Mouse (Mus musculus) limb, embryonic 13.5 days (tissue): ENCODE results near the gene Fam205c. TPM values are rescaled to one million over a fixed set of nuclear protein-coding genes. Genes with fewer than 3 reads are reported as not detected.

Source experiments
- ATAC-seq: fragments of 200-750 bp; cut with Nextera tagmentation; 2 replicates; pipeline ENCODE4 v1.8.0; 2017; ENCODE audit warnings: low read depth, moderate number of reproducible peaks, moderate TSS enrichment; ENCODE audit not compliant: low FRiP score
- H3K27ac ChIP-seq: fragments of 300-500 bp; sonication (generic); 2 replicates; pipeline ENCODE4 v1.5.1; 2015; ENCODE audit warnings: inconsistent platforms, mild to moderate bottlenecking, moderate library complexity
- H3K27me3 ChIP-seq: fragments of 300-500 bp; sonication (generic); 2 replicates; pipeline ENCODE4 v1.6.1; 2015; ENCODE audit warnings: mild to moderate bottlenecking, inconsistent platforms
- H3K36me3 ChIP-seq: fragments of 300-500 bp; sonication (generic); 2 replicates; pipeline ENCODE4 v1.6.1; 2015; ENCODE audit warnings: inconsistent platforms, mild to moderate bottlenecking, moderate library complexity
- H3K4me1 ChIP-seq: fragments of 300-500 bp; sonication (generic); 2 replicates; pipeline ENCODE4 v1.6.1; 2015; ENCODE audit warnings: inconsistent platforms
- H3K4me2 ChIP-seq: fragments of 300-500 bp; sonication (generic); replicated peaks from 2 replicates; pipeline ENCODE4 v1.6.1; 2015; ENCODE audit warnings: inconsistent platforms, mild to moderate bottlenecking, moderate library complexity
- H3K4me3 ChIP-seq: fragments of 300-500 bp; sonication (generic); 2 replicates; pipeline ENCODE4 v1.5.1; 2015; ENCODE audit warnings: moderate library complexity, mild to moderate bottlenecking, inconsistent platforms
- H3K9ac ChIP-seq: fragments of 300-500 bp; sonication (generic); 2 replicates; pipeline ENCODE4 v1.6.1; 2015; ENCODE audit warnings: mild to moderate bottlenecking, inconsistent platforms
- H3K9me3 ChIP-seq: fragments of 300-500 bp; sonication (generic); 2 replicates; pipeline ENCODE4 v1.6.1; 2016; ENCODE audit warnings: inconsistent platforms
- WGBS: fragments of 180-500 bp; shearing (Covaris S2); methylation state at CpG from one replicate; pipeline ENCODE4 v1.1.7; 2015; 5-methylcytosine and 5-hydroxymethylcytosine counted together
- polyA plus RNA-seq: library from polyadenylated mRNA; unstranded; fragments of >200 nt; fragmentation: Nextera tagmentation; extraction: Ambion mirVana; gene quantifications from 2 replicates; pipeline ENCODE4 v1.2.1, GENCODE M21; 2015

The Fam205c gene
- polyA plus RNA-seq, 1 experiment from 2014 or later: not detected

DNA sequence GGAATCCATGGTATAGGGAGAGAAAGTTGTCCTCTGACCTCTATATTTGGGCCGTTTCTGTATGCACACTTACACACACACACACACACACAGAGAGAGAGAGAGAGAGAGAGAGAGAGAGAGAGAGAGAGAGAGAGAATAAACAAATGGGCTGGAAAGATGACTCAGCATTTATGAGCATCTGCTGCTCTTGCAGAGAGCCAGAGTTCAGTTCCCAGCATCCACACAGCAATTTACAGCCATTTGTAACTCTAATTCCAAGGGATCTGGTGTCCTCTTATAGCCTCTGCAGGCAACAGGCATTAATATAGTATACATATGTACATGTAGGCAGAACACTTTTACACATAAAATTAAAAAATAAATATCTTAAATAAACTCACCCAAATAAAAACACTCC lies 29.9 kb upstream of the Fam205c start:
- H3K4me2 ChIP-seq: no peak overlapping the region
- H3K27ac ChIP-seq: no peak overlapping the region
- WGBS: 88% methylated on average over 1 of the region's 1 CpGs
- H3K9ac ChIP-seq: no peak overlapping the region
- no peak overlapping the region for H3K4me3 ChIP-seq
- ATAC-seq: no peak
- no peaks in the 10 kb centered on the region for H3K9me3 ChIP-seq
- H3K36me3 ChIP-seq: no peaks in the 10 kb centered on the region
- H3K4me1 ChIP-seq: no peaks in the 10 kb centered on the region
- H3K27me3 ChIP-seq: peaks cover 3% of the 10 kb centered on the region; the same call in 1 of the 2 replicates

DNA sequence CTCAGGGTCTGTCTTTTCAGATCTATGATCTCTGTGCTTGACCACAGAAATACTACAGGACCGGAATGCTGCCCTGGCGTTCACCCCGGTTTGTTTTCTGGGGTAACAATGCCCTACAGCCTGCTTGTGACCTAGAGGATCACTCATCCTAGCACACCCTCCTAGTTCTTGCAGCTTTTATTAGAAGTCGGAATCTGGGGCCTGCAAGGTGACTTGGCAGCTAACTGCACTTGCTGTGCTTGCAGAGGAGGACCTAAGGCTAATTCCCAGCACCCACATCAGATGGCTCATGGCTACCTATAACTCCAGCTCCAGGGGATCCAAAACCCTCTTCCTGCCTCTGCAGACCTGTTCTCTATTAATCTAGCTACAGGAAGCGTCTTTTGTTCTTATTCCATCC lies 28.7 kb upstream of the Fam205c start:
- Histone ChIP-seq H3K4me3 (no peak overlapping the region), H3K9ac (no peak overlapping the region), H3K27ac (no peak overlapping the region), H3K4me2 (no peak overlapping the region), H3K36me3 (no peaks in the 10 kb centered on the region), H3K9me3 (no peaks in the 10 kb centered on the region), H3K27me3 (peaks cover 3% of the 10 kb centered on the region; the same call in 1 of the 2 replicates), H3K4me1 (no peaks in the 10 kb centered on the region)
- ATAC-seq: no peak
- WGBS: 89% methylated on average over 5 of the region's 5 CpGs

DNA sequence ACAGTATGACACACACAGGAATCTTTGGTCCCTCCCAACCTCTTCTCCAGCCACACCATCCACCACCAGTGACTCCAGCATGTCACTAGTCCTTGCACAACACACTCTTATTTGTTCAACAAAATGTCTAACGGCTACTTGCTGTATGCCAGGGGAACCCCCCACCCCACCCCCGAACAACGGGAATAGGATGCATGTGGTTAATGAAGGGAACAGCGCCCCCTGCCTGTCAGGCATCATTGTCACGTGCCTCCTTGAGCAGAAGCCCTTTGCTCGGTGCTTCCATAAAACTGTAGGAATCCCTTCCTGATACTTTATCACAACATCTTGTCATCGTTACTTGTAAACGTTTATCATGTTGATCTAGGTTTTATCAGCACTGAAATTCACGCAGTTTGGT lies 28.1 kb upstream of the Fam205c start:
- Histone ChIP-seq H3K4me1 (no peaks in the 10 kb centered on the region), H3K4me2 (no peak overlapping the region)
- WGBS: 56% methylated on average over 9 of the region's 9 CpGs

DNA sequence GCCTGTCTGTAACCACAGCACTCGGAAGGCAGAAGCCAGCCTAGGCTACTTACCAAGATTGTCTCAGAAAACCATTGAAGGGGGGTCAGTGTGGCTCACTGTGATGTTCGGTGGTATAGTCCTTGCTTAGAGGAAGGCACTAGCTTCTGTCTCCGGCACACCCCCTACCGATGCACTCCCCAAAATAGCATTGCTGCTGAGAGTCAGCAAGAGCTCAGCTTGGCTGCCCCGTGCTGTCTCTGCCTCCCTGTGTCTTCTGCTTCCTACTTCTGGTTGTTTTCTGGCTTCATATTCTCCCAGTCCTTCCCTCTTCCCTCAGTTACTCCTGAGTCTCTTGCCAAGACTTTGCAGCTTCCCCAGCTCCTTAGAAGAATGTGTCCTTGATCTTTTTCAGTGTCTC lies 26.8 kb upstream of the Fam205c start:
- Histone ChIP-seq H3K9me3 (no peaks in the 10 kb centered on the region), H3K9ac (no peak overlapping the region), H3K4me1 (no peaks in the 10 kb centered on the region), H3K4me3 (no peak overlapping the region), H3K36me3 (no peaks in the 10 kb centered on the region), H3K27ac (no peak overlapping the region), H3K4me2 (no peak overlapping the region), H3K27me3 (peaks cover 3% of the 10 kb centered on the region; the same call in 1 of the 2 replicates)
- 65% methylated on average over 5 of the region's 5 CpGs for WGBS
- ATAC-seq: no peak

More for the DNA sequence above, 28.1 kb upstream of the Fam205c start:
- no peak overlapping the region for H3K27ac ChIP-seq
- no peak overlapping the region for H3K4me3 ChIP-seq
- no peaks in the 10 kb centered on the region for H3K9me3 ChIP-seq
- peaks cover 3% of the 10 kb centered on the region; the same call in 1 of the 2 replicates for H3K27me3 ChIP-seq
- no peak for ATAC-seq
- no peak overlapping the region for H3K9ac ChIP-seq
- no peaks in the 10 kb centered on the region for H3K36me3 ChIP-seq

DNA sequence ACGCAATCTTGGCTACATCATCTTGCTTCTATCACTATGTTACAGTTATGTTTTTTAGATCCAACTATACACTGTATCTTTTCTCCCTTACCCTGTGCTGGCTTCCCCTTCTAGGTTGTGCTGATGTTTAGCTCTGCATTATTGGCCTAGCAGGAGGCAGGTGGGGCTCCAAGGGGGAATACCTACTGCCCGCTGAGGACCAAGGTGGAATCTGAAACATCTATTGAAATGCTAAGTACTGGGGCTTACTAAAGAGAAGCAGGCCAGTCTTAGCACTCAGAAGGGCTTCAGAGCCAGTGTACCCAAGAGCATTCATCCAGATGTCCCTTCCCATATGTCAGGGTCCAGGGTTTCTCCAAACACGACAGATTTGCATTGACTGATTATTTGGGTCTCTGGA lies 24.9 kb upstream of the Fam205c start:
- no peaks in the 10 kb centered on the region; the same call in 1 of the 2 replicates for H3K27me3 ChIP-seq
- 37% methylated on average over 3 of the region's 3 CpGs for WGBS

DNA sequence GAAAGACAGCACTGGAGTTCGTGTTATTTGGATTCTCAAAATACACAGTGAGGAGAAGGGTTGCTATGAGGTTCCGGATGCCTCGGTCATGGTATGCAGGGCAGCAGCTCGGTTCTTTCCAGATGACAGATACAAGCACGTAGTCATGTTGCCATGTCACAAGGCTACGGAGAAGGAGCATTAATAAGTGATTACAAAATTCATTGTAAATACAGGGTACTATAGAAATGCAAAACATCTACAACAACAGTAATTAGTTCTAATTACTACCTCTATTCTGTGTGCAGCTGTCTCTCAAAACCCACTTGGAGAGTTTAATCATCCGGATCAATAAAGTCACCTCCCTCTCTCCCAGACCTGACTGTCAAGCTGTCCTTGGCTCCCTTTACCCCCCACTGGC lies 21.1 kb upstream of the Fam205c start:
- Histone ChIP-seq H3K4me1 (no peaks in the 10 kb centered on the region), H3K9me3 (no peaks in the 10 kb centered on the region), H3K4me3 (no peak overlapping the region), H3K27ac (no peak overlapping the region), H3K9ac (no peak overlapping the region), H3K4me2 (no peak overlapping the region), H3K27me3 (no peaks in the 10 kb centered on the region), H3K36me3 (no peaks in the 10 kb centered on the region)
- ATAC-seq: no peak
- 86% methylated on average over 7 of the region's 7 CpGs for WGBS

More for the DNA sequence above, 24.9 kb upstream of the Fam205c start:
- no peak overlapping the region for H3K4me3 ChIP-seq
- ATAC-seq: no peak
- H3K9me3 ChIP-seq: no peaks in the 10 kb centered on the region
- no peaks in the 10 kb centered on the region for H3K36me3 ChIP-seq
- no peak overlapping the region for H3K4me2 ChIP-seq
- H3K4me1 ChIP-seq: no peaks in the 10 kb centered on the region
- no peak overlapping the region for H3K9ac ChIP-seq
- H3K27ac ChIP-seq: no peak overlapping the region

DNA sequence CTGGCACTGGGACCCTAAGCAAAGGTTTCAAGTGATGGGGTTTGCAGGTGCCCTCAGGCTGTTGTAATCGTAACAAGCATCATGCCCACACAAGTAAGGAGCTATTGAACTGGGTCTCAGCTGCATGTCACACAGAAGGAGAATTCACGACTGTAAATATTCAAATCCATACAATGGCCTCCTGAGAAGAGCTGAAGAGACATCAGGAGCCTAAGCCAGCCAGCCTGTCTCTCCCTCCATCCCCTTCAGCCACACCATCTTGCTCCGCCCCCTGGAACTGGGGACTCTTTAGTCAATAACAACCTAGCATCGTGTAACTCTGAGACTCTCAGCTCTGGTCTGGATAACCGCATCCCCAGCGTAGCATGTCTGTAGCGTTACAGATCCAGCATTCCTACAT lies 17.1 kb upstream of the Fam205c start:
- no peak overlapping the region for H3K4me3 ChIP-seq
- no peak overlapping the region for H3K27ac ChIP-seq
- H3K4me1 ChIP-seq: no peaks in the 10 kb centered on the region
- H3K9me3 ChIP-seq: no peaks in the 10 kb centered on the region
- H3K36me3 ChIP-seq: no peaks in the 10 kb centered on the region
- H3K9ac ChIP-seq: no peak overlapping the region
- H3K4me2 ChIP-seq: no peak overlapping the region
- no peaks in the 10 kb centered on the region for H3K27me3 ChIP-seq
- WGBS: 59% methylated on average over 7 of the region's 7 CpGs
- ATAC-seq: no peak

DNA sequence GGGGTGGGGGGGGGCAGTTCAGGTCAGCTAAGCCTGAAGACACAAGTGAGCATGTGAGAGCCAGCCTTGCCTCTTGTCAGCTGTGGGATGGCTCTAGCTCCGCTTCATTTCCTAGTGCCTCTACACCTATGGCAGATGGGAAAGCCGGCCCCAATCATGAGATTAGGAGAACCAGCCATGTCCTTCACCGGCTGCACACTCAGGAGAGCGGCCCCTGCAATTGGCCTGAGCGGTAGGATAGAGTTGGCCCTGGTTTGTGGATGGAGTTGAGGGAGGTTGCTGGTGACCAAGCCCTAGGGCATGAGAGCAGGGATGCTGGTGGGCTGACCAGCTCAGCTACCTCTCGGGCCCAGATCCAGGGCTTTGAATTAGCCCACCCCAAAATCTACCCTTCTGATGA lies 14.8 kb upstream of the Fam205c start:
- Histone ChIP-seq H3K4me3 (no peak overlapping the region), H3K27ac (no peak overlapping the region), H3K27me3 (no peaks in the 10 kb centered on the region), H3K4me1 (no peaks in the 10 kb centered on the region), H3K9me3 (no peaks in the 10 kb centered on the region), H3K9ac (no peak overlapping the region), H3K36me3 (no peaks in the 10 kb centered on the region), H3K4me2 (no peak overlapping the region)
- WGBS: 91% methylated on average over 6 of the region's 6 CpGs
- no peak for ATAC-seq

DNA sequence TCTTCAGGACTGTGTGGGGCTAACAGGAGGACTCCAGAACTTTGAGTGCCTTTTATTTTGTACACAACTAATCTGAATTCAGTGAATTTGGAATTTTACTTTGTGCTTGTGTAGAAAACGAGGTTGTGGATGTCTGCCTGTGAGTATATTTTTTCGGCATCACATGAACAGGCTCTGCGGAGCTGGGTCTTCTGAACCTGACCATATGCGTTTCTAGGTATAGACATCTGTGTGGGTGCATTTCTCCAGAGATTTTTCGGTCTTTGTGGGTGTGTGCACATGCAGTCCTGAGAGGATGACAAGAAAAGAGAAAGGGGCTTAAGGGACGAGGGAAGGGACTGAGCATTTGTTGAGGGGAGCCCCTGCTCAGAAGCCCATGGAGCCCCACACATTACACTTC lies 12.9 kb upstream of the Fam205c start:
- Histone ChIP-seq H3K4me2 (no peak overlapping the region), H3K9ac (no peak overlapping the region), H3K4me1 (no peaks in the 10 kb centered on the region), H3K9me3 (no peaks in the 10 kb centered on the region), H3K36me3 (no peaks in the 10 kb centered on the region), H3K27ac (no peak overlapping the region), H3K4me3 (no peak overlapping the region), H3K27me3 (no peaks in the 10 kb centered on the region)
- no peak for ATAC-seq
- WGBS: 90% methylated on average over 6 of the region's 6 CpGs

DNA sequence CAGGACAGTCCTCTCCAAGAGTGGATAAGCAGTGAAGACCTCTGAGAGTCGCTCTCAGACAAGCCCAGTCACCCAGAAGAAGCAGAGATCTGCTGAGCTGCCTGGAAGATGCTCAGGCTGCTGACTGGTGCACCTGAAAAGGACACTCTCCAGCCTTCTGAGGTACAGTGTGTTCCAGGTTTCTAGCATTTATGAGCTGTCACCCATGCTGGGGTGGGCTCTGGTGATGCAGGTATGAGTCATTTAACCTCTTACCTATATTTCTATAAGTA lies 6.6 kb upstream of the Fam205c start:
- no peak overlapping the region for H3K4me3 ChIP-seq
- ATAC-seq: no peak
- no peaks in the 10 kb centered on the region for H3K4me1 ChIP-seq
- H3K27ac ChIP-seq: no peak overlapping the region
- H3K4me2 ChIP-seq: no peak overlapping the region
- no peaks in the 10 kb centered on the region for H3K9me3 ChIP-seq
- WGBS: 36% methylated on average over 1 of the region's 1 CpGs
- H3K36me3 ChIP-seq: no peaks in the 10 kb centered on the region
- no peaks in the 10 kb centered on the region for H3K27me3 ChIP-seq
- no peak overlapping the region for H3K9ac ChIP-seq

DNA sequence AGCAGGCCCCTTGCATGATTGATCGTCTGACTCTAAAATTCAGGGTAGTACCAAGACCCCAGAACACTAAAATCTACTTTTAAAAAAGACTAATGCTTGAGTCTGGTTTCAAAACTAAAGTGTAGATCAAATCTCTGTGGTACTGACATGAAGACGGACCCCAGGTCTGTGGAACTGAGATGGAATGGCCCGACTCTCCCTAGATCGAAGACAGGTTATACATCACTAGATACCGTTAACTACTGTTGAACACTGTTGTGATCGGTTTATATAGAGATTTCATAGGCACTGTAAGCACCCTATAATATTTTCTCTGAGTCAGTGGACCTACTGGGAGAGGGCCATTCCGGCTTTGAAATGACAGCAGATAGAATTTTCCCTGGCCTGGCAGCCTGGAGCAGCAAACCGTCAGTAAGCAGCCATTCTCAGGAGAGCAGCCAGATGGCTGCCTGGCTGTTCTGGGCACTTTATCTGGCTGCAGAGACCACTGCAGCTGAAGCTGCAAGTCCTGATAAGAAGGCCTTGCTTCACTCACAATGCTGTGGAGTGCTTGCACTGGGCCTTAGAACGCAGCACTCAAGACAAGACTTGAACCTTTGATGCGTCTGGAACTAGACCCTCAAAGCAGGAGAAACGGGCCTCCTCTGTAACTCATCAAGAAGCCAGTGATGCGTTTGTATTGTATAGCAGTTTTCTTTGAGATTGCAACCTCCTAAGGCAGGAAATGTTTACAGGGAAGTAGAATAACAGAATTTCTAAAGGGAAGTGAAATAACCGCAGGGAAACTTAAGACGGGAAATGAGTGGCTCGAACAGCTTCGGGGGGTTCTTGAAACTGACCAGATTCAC lies 6.0 kb upstream of the Fam205c start:
- Histone ChIP-seq H3K9me3 (no peaks in the 10 kb centered on the region), H3K4me1 (no peaks in the 10 kb centered on the region), H3K4me3 (no peak overlapping the region), H3K27me3 (no peaks in the 10 kb centered on the region), H3K27ac (no peak overlapping the region), H3K4me2 (no peak overlapping the region), H3K9ac (no peak overlapping the region), H3K36me3 (no peaks in the 10 kb centered on the region)
- no peak for ATAC-seq
- 80% methylated on average over 16 of the region's 16 CpGs for WGBS

DNA sequence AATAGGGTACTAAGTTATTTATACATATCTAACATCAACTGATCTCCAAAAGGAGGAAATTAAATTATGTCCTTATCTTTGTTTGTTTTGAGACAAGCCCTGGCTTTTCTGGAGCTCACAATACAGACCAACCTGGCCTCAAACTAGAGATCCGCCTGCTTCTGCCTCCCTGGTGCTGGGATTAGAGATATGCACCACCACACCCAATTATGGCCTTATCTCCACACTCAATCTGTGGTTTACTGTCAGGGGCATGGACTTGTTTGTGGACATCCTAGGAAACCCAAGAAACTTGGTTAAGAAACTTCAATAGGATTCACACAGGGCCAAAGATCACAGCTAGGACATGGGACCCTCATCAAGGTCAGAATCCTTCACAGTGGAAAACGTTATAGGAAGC lies 3.6 kb upstream of the Fam205c start:
- Histone ChIP-seq H3K4me1 (no peaks in the 10 kb centered on the region), H3K4me2 (no peak overlapping the region), H3K9ac (no peak overlapping the region), H3K27ac (no peak overlapping the region), H3K9me3 (no peaks in the 10 kb centered on the region), H3K27me3 (no peaks in the 10 kb centered on the region), H3K4me3 (no peak overlapping the region), H3K36me3 (no peaks in the 10 kb centered on the region)
- ATAC-seq: no peak
- WGBS: 73% methylated on average over 2 of the region's 2 CpGs
